Mouse (Mus musculus): ENCODE results near the gene Prune1.

Prune1 gene

DNA sequence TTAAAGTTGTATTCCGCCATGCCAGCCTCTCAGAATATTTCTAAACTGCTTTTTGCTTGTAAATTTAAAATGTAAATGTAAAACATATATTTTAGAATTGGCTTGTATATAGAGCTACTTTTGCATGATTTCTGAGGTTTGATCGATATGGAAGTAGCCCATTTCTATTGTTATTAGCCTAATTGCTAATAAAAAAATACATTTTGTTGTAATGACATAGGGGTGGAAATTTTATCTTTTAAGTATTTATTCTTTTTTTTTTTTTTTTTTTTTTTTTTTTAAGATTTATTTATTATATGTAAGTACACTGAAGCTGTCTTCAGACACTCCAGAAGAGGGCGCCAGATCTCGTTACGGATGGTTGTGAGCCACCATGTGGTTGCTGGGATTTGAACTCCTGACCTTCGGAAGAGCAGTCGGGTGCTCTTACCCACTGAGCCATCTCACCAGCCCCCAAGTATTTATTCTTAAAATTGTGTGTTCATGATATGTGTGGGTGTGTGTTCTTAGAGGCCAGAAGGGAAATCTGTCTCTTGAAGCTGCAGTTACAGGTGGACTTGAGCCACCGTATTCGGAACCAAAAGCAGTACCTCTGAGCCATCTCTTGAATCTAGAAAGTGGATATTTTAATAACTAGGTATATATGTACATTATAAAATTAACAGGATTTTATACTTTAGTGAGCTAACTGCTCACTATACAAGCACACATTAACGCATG, 68.8 kb downstream of the Prune1 start:
- DNase-seq (ENCODE audit: low read depth), result peak; percentile 47

DNA sequence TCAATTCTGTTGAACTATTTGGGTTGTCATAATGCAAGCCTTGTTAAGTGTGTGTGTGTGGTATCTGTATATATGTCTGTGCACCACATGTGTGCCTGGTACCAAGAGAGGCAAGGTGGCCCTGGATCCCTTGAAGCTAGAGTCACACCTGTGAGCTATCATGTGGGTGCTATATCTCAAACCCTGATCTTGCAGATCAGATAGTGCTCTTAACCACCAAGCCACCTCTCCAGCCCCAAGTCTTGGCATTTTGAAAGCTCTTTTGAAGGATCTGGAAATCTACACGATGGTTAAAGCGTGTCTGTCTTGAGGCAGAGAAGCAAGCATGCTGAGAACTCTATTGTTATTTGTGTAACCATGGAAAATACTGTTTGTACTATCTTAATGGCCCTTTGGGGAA, 71.3 kb downstream of the Prune1 start:
- no peak for DNase-seq (ENCODE audit: low read depth)

- no peak for DNase-seq (ENCODE audit: low read depth)
Measured at GRCm38 (mm10) chr3:95208286-95208685, 73.6 kb downstream of the Prune1 start.

DNA sequence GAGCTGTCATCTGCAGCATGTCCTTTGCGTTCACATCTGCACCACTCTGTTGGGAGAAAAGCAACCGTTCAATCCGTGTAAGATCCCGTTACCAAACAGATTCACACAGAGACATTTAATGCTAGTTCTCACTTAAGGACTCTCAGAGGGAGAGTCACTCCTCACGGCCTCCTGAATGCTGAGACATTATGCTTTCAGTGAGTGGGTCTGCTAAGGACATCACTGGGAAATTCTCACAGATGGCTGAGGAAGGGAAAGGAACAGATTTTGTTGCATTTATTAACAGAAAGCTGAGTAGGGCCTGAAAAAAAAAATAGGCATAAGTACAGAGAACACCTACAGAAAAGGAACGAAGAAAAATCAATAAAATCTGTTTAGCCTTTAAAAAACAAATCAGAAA, 78.0 kb downstream of the Prune1 start:
- no peak for DNase-seq (ENCODE audit: low read depth)
